ENCODE assay signal across 17 mouse cellular contexts in genomic region chr4:64296941-64297340, GRCm38 (mm10).
"Had no signal": no experiment of that assay in that cellular context is flagged by ENCODE, and none has a peak within 500 bp of the region (broad histone marks: within the 10 kb centered on the region; RNA-seq: fewer than 3 reads in every experiment).

No protein-coding gene starts in this region.

- DNase-seq: kidney, adult 11 months; kidney, adult 8-10 months; kidney, postnatal 10 days; kidney, postnatal 36 days; liver, embryonic 13.5 days; lung, adult 2 months; lung, postnatal 14 days; lung, postnatal 4 days; midbrain, embryonic 14.5 days; right cerebral cortex, postnatal 25 days; spleen, adult 18-20 months; thymus, adult 18-20 months; thymus, postnatal 36 days had no signal

- H3K27me3 ChIP-seq: kidney, embryonic 15.5 days; limb, embryonic 12.5 days; liver, embryonic 13.5 days; stomach, embryonic 15.5 days had no signal

- H3K9ac ChIP-seq: kidney, embryonic 15.5 days; limb, embryonic 12.5 days; liver, embryonic 13.5 days; stomach, embryonic 15.5 days had no signal

- H3K4me2 ChIP-seq: kidney, embryonic 15.5 days; limb, embryonic 12.5 days; liver, embryonic 13.5 days; midbrain, embryonic 11.5 days; stomach, embryonic 15.5 days had no signal

- H3K4me1 ChIP-seq: kidney, embryonic 15.5 days; limb, embryonic 12.5 days; liver, embryonic 13.5 days; stomach, embryonic 15.5 days had no signal

- H3K36me3 ChIP-seq: kidney, embryonic 15.5 days; limb, embryonic 12.5 days; liver, embryonic 13.5 days; stomach, embryonic 15.5 days had no signal

- H3K9me3 ChIP-seq: kidney, embryonic 15.5 days; limb, embryonic 12.5 days; liver, embryonic 13.5 days; stomach, embryonic 15.5 days had no signal

- H3K4me3 ChIP-seq: kidney, embryonic 15.5 days; limb, embryonic 12.5 days; liver, embryonic 13.5 days; stomach, embryonic 15.5 days had no signal

- H3K27ac ChIP-seq: kidney, embryonic 15.5 days; limb, embryonic 12.5 days; liver, embryonic 13.5 days; stomach, embryonic 15.5 days had no signal
